Mouse (Mus musculus): ENCODE measurements around the gene Ikzf2.

The Ikzf2 gene

GRCm38 (mm10) chr1:69687076-69687991, at the start of gene Ikzf2:
Ikzf2 (minus strand) TSS chr1:69687245.
- in situ Hi-C loops (cut with MseI, MboI): loop anchor here (10.0 to 25.0 kb wide), 3 partner anchors 300 to 450 kb away; no protein-coding TSS in a partner anchor

DNA sequence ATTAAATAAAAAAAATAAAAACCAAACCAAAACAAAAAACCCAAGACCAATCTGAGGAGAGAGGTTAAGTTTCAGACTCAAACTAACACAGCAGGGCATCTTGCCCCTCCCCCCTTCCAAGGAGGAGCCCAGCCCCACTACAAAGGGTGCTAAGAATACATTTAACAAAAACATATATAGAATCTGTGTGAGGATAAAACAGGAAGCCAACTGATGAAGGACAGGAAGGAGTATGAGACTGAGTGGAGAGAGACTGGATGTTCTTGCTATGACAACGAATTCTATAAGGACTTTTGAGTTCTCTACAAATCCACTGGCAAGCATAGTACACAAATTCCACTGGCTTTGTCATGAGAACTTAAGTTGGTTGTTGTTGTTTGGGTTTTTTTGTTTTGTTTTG, 42.7 kb upstream of the Ikzf2 start:
- in situ Hi-C loops (cut with MseI, MboI): no loop called here

GRCm38 (mm10) chr1:69729031-69729679, 42.1 kb upstream of the Ikzf2 start:
- in situ Hi-C loops (cut with MseI, MboI): no loop called here

- in situ Hi-C loops (cut with MseI, MboI): no loop called here
Observed at GRCm38 (mm10) chr1:69727968-69728367, 40.9 kb upstream of the Ikzf2 start.

- in situ Hi-C loops (cut with MseI, MboI): no loop called here
Observed at GRCm38 (mm10) chr1:69717107-69717506, 30.1 kb upstream of the Ikzf2 start.

- in situ Hi-C loops (cut with MseI, MboI): no loop called here
Observed at GRCm38 (mm10) chr1:69708571-69708970, 21.5 kb upstream of the Ikzf2 start.

GRCm38 (mm10) chr1:69703506-69704156, 16.6 kb upstream of the Ikzf2 start:
- in situ Hi-C loops (cut with MseI, MboI): no loop called here

GRCm38 (mm10) chr1:69691946-69692345, 4.9 kb upstream of the Ikzf2 start:
- in situ Hi-C loops (cut with MseI, MboI): loop anchor here (25.0 kb wide), 2 partner anchors 305 to 455 kb away; no protein-coding TSS in a partner anchor

- in situ Hi-C loops (cut with MseI, MboI): loop anchor here (10.0 to 25.0 kb wide), 3 partner anchors 302 to 452 kb away; no protein-coding TSS in a partner anchor
Observed at GRCm38 (mm10) chr1:69688961-69689360, 1.9 kb upstream of the Ikzf2 start.

GRCm38 (mm10) chr1:69688118-69688517, 1.1 kb upstream of the Ikzf2 start:
- in situ Hi-C loops (cut with MseI, MboI): loop anchor here (10.0 to 25.0 kb wide), 3 partner anchors 301 to 451 kb away; no protein-coding TSS in a partner anchor

DNA sequence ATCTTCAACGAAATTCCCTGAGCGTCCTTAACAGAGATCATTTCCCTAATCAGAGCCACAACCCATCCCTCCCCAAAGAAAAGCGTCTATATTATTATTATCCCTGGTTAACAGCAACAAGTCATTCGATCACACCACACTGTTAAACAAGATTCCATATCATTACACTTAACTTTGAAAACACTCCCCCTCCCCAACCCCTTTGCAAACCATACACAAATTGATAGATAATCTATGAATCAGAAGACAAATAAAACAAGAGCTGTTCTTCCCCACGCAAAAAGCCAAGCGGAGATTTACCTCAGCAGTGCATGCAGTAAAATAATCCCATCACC, 337 bp downstream of the Ikzf2 start:
- in situ Hi-C loops (cut with MseI, MboI): loop anchor here (10.0 to 25.0 kb wide), 3 partner anchors 299 to 449 kb away; no protein-coding TSS in a partner anchor

DNA sequence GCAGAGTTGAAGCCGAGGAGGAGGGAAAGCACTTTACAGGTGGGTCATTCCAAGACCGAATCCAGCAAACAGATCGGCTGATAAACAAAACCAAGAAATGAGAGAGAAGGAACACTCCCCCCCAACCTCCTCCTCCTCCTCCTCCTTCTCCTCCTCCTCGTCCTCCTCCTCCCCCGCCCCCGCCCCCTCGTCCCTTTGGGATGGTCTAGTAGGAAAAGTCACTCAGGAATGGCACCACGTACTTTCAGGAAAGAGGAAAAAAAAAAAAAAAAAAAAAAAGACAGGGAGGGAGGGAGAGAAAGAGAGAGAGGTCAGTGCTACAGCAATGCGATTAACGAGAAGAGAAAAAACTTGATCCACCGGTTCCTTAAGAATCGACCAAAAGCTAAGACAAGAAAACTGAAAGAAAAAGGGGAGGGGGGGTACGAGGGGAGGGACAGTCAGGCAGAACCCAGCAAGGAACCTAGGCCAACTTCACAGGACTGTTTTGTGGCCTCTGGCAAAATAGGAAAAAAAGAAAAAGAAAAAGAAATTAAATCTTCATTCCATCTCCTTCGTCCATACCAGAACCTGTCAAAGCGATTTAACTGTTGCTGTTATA, 1.1 kb downstream of the Ikzf2 start:
- in situ Hi-C loops (cut with MseI, MboI): loop anchor here (10.0 to 25.0 kb wide), 3 partner anchors 299 to 449 kb away; no protein-coding TSS in a partner anchor

DNA sequence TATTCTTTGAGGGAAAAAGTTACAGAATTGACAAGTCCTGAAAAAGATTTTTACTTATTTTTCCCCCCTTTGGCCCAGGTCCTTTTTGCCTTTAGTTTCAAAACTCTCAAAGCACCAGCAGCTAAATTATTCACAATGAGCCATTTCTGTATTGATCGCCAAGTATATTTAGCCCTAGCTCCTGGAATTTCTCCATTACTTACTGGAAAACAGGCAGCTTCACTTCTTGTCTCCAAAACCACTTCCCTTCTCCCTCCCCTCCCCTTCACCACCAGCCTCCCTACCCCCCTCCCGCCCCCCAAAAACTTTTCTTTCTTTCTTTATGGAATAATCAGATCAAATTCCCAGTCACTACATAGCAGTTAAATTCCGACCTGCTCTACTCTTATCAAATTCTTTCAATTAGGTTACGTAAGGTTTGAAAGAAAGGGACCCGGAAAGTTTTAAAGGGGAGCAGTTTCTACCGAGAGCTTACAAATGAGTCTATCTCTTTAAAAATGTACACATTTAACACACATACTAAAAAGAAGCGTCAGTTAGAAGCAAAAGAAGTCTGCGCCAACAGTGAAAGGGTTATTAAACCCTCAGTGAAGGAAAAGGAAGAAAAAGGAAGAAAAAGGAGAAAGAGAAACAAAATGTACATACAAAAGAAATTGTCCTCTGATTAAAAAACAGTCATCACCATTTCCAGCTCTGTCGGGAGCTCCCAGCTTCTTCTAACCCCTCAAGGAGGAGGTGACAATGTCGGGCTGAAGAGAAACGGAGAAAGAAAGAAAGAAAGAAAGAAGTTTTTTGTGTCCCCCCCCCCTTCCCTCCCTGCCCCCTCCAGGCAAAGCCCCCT, 1.8 kb downstream of the Ikzf2 start:
- in situ Hi-C loops (cut with MseI, MboI): loop anchor here (10.0 to 25.0 kb wide), 3 partner anchors 298 to 448 kb away; no protein-coding TSS in a partner anchor

DNA sequence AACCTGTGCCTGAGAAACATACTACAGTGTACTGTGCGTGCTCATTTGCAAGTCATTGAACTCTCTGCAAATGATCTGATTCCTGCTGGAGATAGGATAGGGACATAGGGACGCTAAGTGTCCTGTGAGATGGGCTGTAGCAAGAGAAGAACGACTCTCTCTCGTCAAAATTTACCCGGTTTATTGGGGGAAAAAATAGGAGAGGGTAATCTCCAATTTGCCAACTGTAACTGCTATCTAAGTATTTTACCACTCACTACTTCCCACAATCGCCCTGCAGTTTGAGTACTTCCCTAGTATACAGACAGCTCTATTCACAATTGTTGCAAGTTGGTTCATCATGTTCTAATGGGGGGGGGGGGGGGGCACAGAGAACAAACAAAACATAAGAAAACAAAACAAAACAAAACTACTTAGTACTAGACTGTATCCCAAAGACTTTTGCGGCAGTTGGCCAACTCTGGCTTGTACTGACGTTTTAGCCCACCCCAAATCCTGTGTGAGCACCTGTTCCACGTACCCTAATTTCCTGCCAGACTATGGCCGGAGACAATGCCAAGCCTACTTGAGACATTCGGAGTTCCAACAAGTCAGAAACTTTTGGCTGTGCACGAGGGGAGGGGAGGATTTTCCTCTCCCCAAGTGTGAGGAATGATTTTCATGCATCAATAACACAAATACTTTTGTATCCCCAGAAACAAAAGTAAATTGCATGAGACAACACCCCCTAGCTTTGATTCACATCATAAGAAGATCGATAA, 2.6 kb downstream of the Ikzf2 start:
- in situ Hi-C loops (cut with MseI, MboI): loop anchor here (10.0 to 25.0 kb wide), 3 partner anchors 297 to 447 kb away; no protein-coding TSS in a partner anchor

DNA sequence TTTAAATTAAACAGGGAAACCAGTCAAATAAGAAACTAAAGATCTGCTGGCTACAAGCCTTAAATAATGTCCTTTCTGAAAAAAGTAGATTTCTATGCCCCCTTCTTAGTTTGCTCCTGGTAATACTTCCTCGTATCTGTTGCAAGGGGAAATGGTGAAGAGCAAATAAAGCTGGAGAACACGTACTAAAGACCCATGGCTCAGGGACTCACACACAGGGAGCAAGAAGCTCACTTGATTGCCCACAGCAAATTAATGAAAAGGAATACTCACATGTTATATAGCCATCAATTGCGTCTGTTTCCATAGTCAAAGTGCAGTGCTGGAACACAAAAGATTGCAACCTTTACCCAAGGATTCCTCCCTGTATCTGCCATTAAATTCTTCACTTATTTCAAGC, 3.2 kb downstream of the Ikzf2 start:
- in situ Hi-C loops (cut with MseI, MboI): loop anchor here (10.0 to 25.0 kb wide), 3 partner anchors 297 to 447 kb away; no protein-coding TSS in a partner anchor

DNA sequence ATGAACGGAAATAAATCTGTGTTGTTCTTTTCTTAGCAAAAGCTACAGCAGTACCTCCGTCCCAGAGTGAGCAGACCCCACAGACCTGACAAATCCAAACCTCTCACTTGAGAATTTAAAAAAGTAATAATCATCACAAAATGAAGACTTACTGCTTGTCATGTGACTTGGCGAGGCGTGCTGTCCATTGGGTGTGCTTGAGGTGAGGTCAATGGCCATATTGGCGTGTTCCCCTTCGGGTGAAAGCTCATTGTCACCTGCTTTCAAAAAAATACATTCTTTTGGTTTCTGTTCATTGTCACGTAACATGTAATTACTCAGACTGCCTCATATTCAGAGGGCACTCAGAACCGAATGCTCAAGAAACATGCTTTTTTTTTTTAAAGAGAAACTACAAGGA, 4.0 kb downstream of the Ikzf2 start:
- in situ Hi-C loops (cut with MseI, MboI): loop anchor here (10.0 to 25.0 kb wide), 3 partner anchors 296 to 446 kb away; no protein-coding TSS in a partner anchor

DNA sequence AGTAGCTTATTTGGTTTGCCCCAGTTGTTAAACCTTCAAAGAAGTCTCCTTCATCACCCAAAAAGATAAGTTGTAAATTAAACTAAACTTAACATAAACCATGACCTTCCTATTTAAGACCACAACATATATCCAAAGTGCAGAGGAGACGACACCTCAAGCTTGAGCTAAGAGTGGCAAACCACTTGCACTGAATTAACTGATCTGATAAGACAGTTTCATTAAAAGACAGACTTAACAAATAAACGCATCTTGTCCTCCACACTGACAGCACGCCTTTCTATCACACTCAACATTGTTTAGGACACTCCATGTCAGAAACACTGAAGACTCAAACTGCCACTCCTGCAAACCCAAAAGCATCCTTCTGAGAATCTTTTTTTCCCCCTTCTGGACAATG, 4.8 kb downstream of the Ikzf2 start:
- in situ Hi-C loops (cut with MseI, MboI): loop anchor here (10.0 to 25.0 kb wide), 3 partner anchors 295 to 445 kb away; no protein-coding TSS in a partner anchor

GRCm38 (mm10) chr1:69681003-69681402, 6.0 kb downstream of the Ikzf2 start:
- in situ Hi-C loops (cut with MseI, MboI): loop anchor here (10.0 to 25.0 kb wide), 3 partner anchors 294 to 444 kb away; no protein-coding TSS in a partner anchor

- in situ Hi-C loops (cut with MseI, MboI): loop anchor here (10.0 to 25.0 kb wide), 3 partner anchors 293 to 443 kb away; no protein-coding TSS in a partner anchor
Observed at GRCm38 (mm10) chr1:69680501-69680900, 6.5 kb downstream of the Ikzf2 start.

Measured in mouse trophoblast stem cell (cell line).